Mouse (Mus musculus) ES-E14 (cell line): ENCODE results near the gene Thumpd2. TPM values are rescaled to one million over a fixed set of nuclear protein-coding genes. Genes with fewer than 3 reads are reported as not detected.

Experiments
- DNase-seq: peaks from one replicate; pipeline ENCODE4 v3.0.0-alpha.2; 2013; ENCODE audit warnings: low read depth, low spot score
- H3K27ac ChIP-seq: 2 replicates; pipeline ENCODE4 v1.5.1; 2012; ENCODE audit warnings: low read depth, mild to moderate bottlenecking, low read length, moderate library complexity, mixed read lengths; ENCODE audit not compliant: poor library complexity, insufficient read depth, severe bottlenecking
- H3K36me3 ChIP-seq: 2 replicates; pipeline ENCODE4 v1.6.1; 2012; ENCODE audit warnings: mild to moderate bottlenecking, low read length, moderate library complexity, mixed read lengths; ENCODE audit not compliant: control insufficient read depth, poor library complexity, insufficient read depth, severe bottlenecking
- H3K4me1 ChIP-seq, 2 experiments: fragments of 150-350 bp in 1 of 2; sonication (generic) in 1 of 2; 2 replicates each; pipeline ENCODE4 v1.6.1; 2012; ENCODE audit warnings: low read length in 2 of 2, mild to moderate bottlenecking in 1 of 2, mixed read lengths in 1 of 2; ENCODE audit not compliant: control insufficient read depth in 2 of 2, insufficient read depth in 2 of 2, poor library complexity in 1 of 2
- H3K4me3 ChIP-seq, 2 experiments: fragments of 150-350 bp in 1 of 2; sonication (generic) in 1 of 2; 2 replicates each; pipeline ENCODE4 v1.5.1; 2012; ENCODE audit warnings: low read length in 2 of 2, low read depth in 1 of 2, mild to moderate bottlenecking in 1 of 2, mixed read lengths in 1 of 2; ENCODE audit not compliant: insufficient read depth in 1 of 2, poor library complexity in 1 of 2, severe bottlenecking in 1 of 2
- H3K9ac ChIP-seq: 2 replicates; pipeline ENCODE4 v1.6.1; 2012; ENCODE audit warnings: low read depth, mild to moderate bottlenecking, low read length, mixed read lengths; ENCODE audit not compliant: poor library complexity, insufficient read depth, severe bottlenecking
- H3K9me3 ChIP-seq: fragments of 150-350 bp; sonication (generic); 2 replicates; pipeline ENCODE4 v1.6.1; 2012; ENCODE audit warnings: low read depth, mild to moderate bottlenecking, low read length; ENCODE audit not compliant: control insufficient read depth, insufficient read depth
- CHD2 ChIP-seq: IDR thresholded peaks from 2 replicates; pipeline ENCODE4 v1.6.1; 2014; ENCODE audit warnings: mild to moderate bottlenecking, low read depth, low read length, inconsistent platforms
- HCFC1 ChIP-seq: IDR thresholded peaks from 2 replicates; pipeline ENCODE4 v1.6.1; 2012; ENCODE audit warnings: low read length, inconsistent platforms, borderline replicate concordance; ENCODE audit not compliant: insufficient read depth
- MAFK ChIP-seq: IDR thresholded peaks from 2 replicates; pipeline ENCODE4 v1.6.1; 2014; ENCODE audit warnings: mild to moderate bottlenecking, low read depth, low read length, inconsistent platforms; ENCODE audit not compliant: insufficient read depth
- ZC3H11A ChIP-seq: IDR thresholded peaks from 2 replicates; pipeline ENCODE4 v1.6.1; 2012; ENCODE audit warnings: low read depth, mild to moderate bottlenecking, inconsistent platforms, low read length, borderline replicate concordance
- ZNF384 ChIP-seq: IDR thresholded peaks from 2 replicates; pipeline ENCODE4 v1.6.1; 2012; ENCODE audit warnings: low read depth, low read length, inconsistent platforms
- in situ Hi-C, 2 experiments: fragments of 600-800 bp; cut with MboI; formaldehyde crosslinking; loops; one replicate each; pipeline ENCODE4 v1.15.1; 2025; ENCODE audit warnings: low sequenced_read_pairs in 2 of 2, inconsistent platforms in 1 of 2; ENCODE audit not compliant: unreplicated experiment in 2 of 2
- total RNA-seq: library from RNA; depleted of rRNA; stranded (reverse); fragments of 300-350 nt; gene quantifications from 2 replicates; pipeline ENCODE4 v1.2.3, GENCODE M21; 2012

The Thumpd2 gene
- total RNA-seq, 1 experiment = 7.1 TPM

DNA sequence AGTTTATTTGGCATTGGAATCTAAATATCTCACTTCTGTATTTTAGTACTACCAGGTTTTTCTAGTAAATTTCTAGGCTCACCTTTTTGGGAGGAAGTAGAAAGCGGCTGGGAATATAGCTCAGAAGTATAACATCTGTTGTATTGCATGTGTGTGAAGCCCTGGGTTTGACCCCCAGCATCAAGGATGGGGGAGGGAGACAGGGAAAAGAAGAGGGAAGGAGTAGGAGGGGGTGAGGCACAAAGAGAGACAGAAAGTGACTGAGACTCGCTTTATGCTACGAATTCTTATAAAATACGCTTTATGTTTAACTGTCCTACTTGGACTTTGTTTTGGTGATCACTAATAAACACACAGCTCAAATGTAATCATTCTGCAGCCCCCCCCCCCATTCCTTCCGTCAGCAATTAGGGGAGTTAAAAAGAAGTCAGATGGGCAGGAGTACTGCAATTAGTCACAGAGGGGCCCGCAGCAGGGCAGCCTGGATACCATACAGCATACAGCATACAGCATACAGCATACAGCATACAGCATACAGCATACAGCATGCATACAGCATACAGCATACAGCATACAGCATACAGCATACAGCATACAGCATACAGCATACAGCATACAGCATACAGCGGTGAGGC, 16.8 kb downstream of the Thumpd2 start:
- H3K4me1 ChIP-seq = no peaks in the 10 kb centered on the region
- no peak overlapping the region for H3K4me3 ChIP-seq
- no peak for TF ChIP-seq MAFK
- no peak overlapping the region for H3K9ac ChIP-seq
- DNase-seq = no peak
- in situ Hi-C loops = no loop called here
- peaks cover 6% of the 10 kb centered on the region for H3K36me3 ChIP-seq
- H3K27ac ChIP-seq = no peak overlapping the region
- H3K9me3 ChIP-seq = no peaks in the 10 kb centered on the region

DNA sequence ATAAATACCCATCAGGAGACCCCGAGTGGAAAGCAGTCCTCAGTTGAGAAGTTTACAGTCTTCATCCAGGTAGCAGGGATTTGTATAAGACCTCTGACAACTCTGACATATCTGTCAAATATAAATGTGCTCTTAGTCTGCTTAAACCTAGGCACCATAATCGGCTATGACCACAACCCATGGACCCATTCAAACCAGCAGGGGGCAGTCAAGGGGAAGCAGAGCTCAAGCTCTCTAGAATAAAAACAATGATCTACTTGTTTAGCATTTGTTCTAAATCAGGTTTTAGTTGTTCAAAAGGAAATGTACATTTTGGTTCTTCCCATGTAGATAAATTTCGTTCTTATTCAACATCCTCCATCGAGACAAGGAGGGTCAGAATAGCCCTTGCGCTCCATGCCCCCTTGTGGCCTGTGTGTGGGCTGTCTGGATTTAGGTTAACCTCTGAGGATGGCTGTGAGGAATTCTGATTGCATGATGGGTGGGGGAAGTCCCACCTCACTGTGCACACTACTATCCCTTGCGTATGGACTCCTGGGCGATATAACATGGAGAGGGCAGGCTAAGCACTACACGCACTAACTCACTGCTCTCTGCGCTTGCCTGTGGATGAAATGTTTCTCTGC, 19.2 kb downstream of the Thumpd2 start:
- TF ChIP-seq ZNF384 (no peak), ZC3H11A (no peak; the same call in 1 of the 2 replicates), HCFC1 (no peak), CHD2 (no peak), MAFK (no peak)
- Histone ChIP-seq H3K4me1 (no peaks in the 10 kb centered on the region), H3K36me3 (peaks cover 10% of the 10 kb centered on the region; the same call in 1 of the 2 replicates), H3K9me3 (no peaks in the 10 kb centered on the region), H3K27ac (no peak overlapping the region), H3K4me3 (no peak overlapping the region), H3K9ac (no peak overlapping the region)
- in situ Hi-C loops = no loop called here
- peak; percentile 35 for DNase-seq

DNA sequence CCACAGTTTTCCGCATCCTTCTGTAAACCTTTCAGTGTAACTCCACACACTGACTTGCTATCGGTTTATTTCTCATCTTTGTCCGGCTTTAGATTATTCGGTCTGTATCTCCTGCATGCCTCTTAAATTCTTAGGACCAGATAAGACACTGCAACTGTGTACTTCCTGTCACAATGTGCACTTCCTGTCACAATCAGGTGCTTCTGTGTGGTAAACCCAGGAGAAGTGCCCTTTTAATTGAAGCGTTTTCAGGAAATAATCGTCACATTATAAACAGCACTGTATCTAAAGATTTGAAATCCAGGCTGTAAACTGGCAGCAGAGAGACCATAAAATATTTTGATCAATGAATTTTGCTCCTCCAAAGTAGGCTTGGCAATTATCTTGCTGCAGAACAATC, 19.8 kb downstream of the Thumpd2 start:
- Histone ChIP-seq H3K36me3 (peaks cover 13% of the 10 kb centered on the region; the same call in 1 of the 2 replicates), H3K4me3 (no peak overlapping the region), H3K9ac (no peak overlapping the region), H3K4me1 (no peaks in the 10 kb centered on the region), H3K27ac (no peak overlapping the region), H3K9me3 (no peaks in the 10 kb centered on the region)
- in situ Hi-C loops = no loop called here
- DNase-seq = no peak
- no peak for TF ChIP-seq ZNF384
- no peak for TF ChIP-seq MAFK
- no peak for TF ChIP-seq CHD2
- no peak for TF ChIP-seq HCFC1
- no peak for TF ChIP-seq ZC3H11A

DNA sequence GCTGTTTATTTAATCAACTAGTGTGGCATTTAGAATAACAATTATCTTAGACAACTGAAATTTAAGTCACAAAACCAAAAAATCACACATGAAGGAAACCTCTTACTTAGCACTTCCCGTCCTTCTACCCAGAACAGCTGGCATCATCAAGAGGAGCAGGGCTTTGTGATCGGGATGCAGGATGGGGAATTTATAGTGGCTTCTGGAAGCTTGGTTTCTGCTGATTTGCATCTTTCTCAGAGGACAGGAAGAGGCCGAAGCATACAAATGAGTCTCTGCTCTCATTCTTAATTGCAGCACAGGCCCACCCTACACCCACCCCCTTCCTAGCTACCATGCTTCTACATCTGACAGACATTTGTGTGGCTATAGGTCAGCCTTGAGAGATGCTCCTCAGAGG, 20.5 kb downstream of the Thumpd2 start:
- no peak for DNase-seq
- TF ChIP-seq CHD2 (no peak), MAFK (no peak), ZNF384 (no peak), ZC3H11A (no peak), HCFC1 (no peak)
- Histone ChIP-seq H3K36me3 (peaks cover 16% of the 10 kb centered on the region; the same call in 1 of the 2 replicates), H3K9ac (no peak overlapping the region), H3K27ac (no peak overlapping the region), H3K4me3 (no peak overlapping the region), H3K9me3 (no peaks in the 10 kb centered on the region), H3K4me1 (no peaks in the 10 kb centered on the region)
- in situ Hi-C loops = no loop called here

DNA sequence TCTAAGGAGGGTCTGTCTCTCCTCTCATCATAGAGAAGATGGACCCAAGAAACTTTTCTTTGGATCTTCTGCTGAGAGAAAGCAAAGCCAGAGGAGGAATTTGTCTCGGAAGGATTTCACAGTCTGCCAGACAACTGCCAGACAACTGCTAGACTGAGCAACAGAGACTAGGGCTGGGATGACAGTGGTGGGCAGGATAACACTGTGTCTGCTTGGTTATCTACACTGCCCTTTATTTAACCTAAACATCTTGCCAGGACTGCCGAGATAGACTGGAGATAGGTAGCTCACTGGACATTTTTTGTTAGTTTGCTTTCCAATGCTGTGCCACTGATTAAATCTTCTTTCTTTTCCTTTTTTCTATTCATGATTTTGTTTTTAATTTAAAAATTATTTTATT, 23.2 kb downstream of the Thumpd2 start:
- no peak overlapping the region for H3K27ac ChIP-seq
- peaks cover 28% of the 10 kb centered on the region for H3K36me3 ChIP-seq
- no peaks in the 10 kb centered on the region for H3K4me1 ChIP-seq
- no peak overlapping the region for H3K9ac ChIP-seq
- no peak for DNase-seq
- no peak for TF ChIP-seq ZC3H11A
- no peak for TF ChIP-seq HCFC1
- TF ChIP-seq MAFK = no peak
- TF ChIP-seq ZNF384 = no peak
- no peak for TF ChIP-seq CHD2
- H3K9me3 ChIP-seq = no peaks in the 10 kb centered on the region
- in situ Hi-C loops = no loop called here
- no peak overlapping the region for H3K4me3 ChIP-seq
